Mouse (Mus musculus): ENCODE data around the gene Adra2c.

DNA sequence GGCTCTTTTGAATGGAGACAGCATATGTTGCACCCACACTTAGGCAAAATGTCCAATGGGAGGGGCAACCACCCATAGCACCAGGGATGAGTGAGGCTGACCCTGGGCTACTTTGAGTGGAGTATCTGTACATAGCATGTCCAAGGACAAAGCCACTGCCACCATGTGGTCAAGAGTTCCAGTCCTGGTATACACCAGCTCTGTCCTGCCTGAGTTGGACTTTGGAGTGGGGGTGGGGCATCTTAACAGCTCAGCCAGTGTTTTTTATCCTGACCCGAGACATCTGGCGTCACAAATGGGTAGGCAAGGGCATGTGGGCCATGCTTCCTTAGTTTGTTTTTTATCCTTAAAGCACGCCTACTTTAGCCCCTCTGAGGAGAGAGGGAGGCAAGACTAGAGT, 36.5 kb downstream of the Adra2c start:
- no peak for TF ChIP-seq CTCF (IDR thresholded peaks at IDR 0.05; ENCODE audit: borderline replicate concordance, insufficient read depth, low read length)
- TF ChIP-seq POLR2A (IDR thresholded peaks at IDR 0.05; ENCODE audit: low read depth, low read length), result no peak
